ENCODE assay signal across 24 mouse cellular contexts in genomic region chr3:22293466-22293865, GRCm38 (mm10).
"Had no signal": no experiment of that assay in that cellular context is flagged by ENCODE, and none has a peak within 500 bp of the region (broad histone marks: within the 10 kb centered on the region; RNA-seq: fewer than 3 reads in every experiment).

No protein-coding gene starts in this region.

- H3K4me3 ChIP-seq: heart, adult 2 months; hindbrain, embryonic 10.5 days; hindbrain, embryonic 12.5 days; hindbrain, embryonic 15.5 days; kidney, embryonic 15.5 days; left cerebral cortex, adult 2 months; limb, embryonic 12.5 days; liver, embryonic 13.5 days; liver, embryonic 15.5 days had no signal

- H3K4me2 ChIP-seq: heart, embryonic 11.5 days; hindbrain, embryonic 12.5 days; hindbrain, embryonic 15.5 days; kidney, embryonic 15.5 days; limb, embryonic 12.5 days; liver, embryonic 11.5 days; liver, embryonic 13.5 days; liver, embryonic 15.5 days had no signal

- DNase-seq: gastrocnemius, postnatal 14 days; gastrocnemius, postnatal 36 days; heart, adult 2 months; heart, postnatal 10 days; heart, postnatal 4 days; kidney, adult 11 months; kidney, adult 2 months; kidney, adult 9 months; kidney, postnatal 14 days; kidney, postnatal 36 days; liver; liver, embryonic 13.5 days had no signal

- H3K4me1 ChIP-seq: hindbrain, embryonic 10.5 days; hindbrain, embryonic 12.5 days; hindbrain, embryonic 15.5 days; kidney, embryonic 15.5 days; limb, embryonic 12.5 days; liver, embryonic 13.5 days; liver, embryonic 15.5 days had no signal

- H3K9me3 ChIP-seq: hindbrain, embryonic 10.5 days; hindbrain, embryonic 12.5 days; hindbrain, embryonic 15.5 days; kidney, embryonic 15.5 days; liver, embryonic 13.5 days; liver, embryonic 15.5 days had no signal

- ATAC-seq: hindbrain, postnatal 0 days; intestine, embryonic 16.5 days had no signal

- H3K27me3 ChIP-seq: hindbrain, embryonic 12.5 days; hindbrain, embryonic 15.5 days; kidney, embryonic 15.5 days; limb, embryonic 12.5 days; liver, embryonic 13.5 days; liver, embryonic 15.5 days had no signal

- H3K9ac ChIP-seq: hindbrain, embryonic 12.5 days; hindbrain, embryonic 15.5 days; kidney, embryonic 15.5 days; limb, embryonic 12.5 days; liver, embryonic 13.5 days; liver, embryonic 15.5 days had no signal

- H3K27ac ChIP-seq: heart, adult 2 months; hindbrain, embryonic 10.5 days; hindbrain, embryonic 12.5 days; hindbrain, embryonic 15.5 days; hindbrain, postnatal 0 days; kidney, embryonic 15.5 days; kidney, postnatal 0 days; left cerebral cortex, adult 2 months; limb, embryonic 12.5 days; liver, embryonic 13.5 days; liver, embryonic 15.5 days had no signal

- H3K36me3 ChIP-seq: hindbrain, embryonic 10.5 days; hindbrain, embryonic 12.5 days; hindbrain, embryonic 15.5 days; kidney, embryonic 15.5 days; limb, embryonic 12.5 days; liver, embryonic 13.5 days; liver, embryonic 15.5 days had no signal
